Mouse (Mus musculus) hindbrain, embryonic 11.5 days (tissue): ENCODE measurements at regions not wholly inside any gene's neighbourhood (a gene's known extent, or its start where the extent isn't known, plus 50 kb on each side); places are given as distances from the start of the nearest gene placed in this dataset.

Experiments used
- ATAC-seq: fragments of 200-750 bp; cut with Nextera tagmentation; 2 replicates; pipeline ENCODE4 v1.8.0; 2017; ENCODE audit warnings: mild to moderate bottlenecking, moderate TSS enrichment, moderate library complexity; ENCODE audit not compliant: low FRiP score
- DNase-seq: peaks from one replicate; pipeline ENCODE4 v3.0.0-alpha.2; 2015; ENCODE audit warnings: low spot score
- H3K27ac ChIP-seq: fragments of 300-500 bp; sonication (generic); 2 replicates; pipeline ENCODE4 v1.5.1; 2014; ENCODE audit warnings: mild to moderate bottlenecking, low read depth, low read length
- H3K27me3 ChIP-seq: fragments of 300-500 bp; sonication (generic); 2 replicates; pipeline ENCODE4 v1.6.1; 2014; ENCODE audit warnings: mild to moderate bottlenecking, low read length, moderate library complexity, mixed read lengths; ENCODE audit not compliant: control insufficient read depth, insufficient read depth
- H3K36me3 ChIP-seq: fragments of 300-500 bp; sonication (generic); 2 replicates; pipeline ENCODE4 v1.6.1; 2014; ENCODE audit warnings: mild to moderate bottlenecking, low read length, moderate library complexity, mixed read lengths; ENCODE audit not compliant: control insufficient read depth, insufficient read depth
- H3K4me1 ChIP-seq: fragments of 300-500 bp; sonication (generic); replicated peaks from 2 replicates; pipeline ENCODE4 v1.6.1; 2014; ENCODE audit warnings: low read length, mixed read lengths; ENCODE audit not compliant: control insufficient read depth, insufficient read depth
- H3K4me2 ChIP-seq: fragments of 300-500 bp; sonication (generic); replicated peaks from 2 replicates; pipeline ENCODE4 v1.6.1; 2014; ENCODE audit warnings: mild to moderate bottlenecking, low read depth, low read length
- H3K4me3 ChIP-seq: fragments of 300-500 bp; sonication (generic); 2 replicates; pipeline ENCODE4 v1.5.1; 2014; ENCODE audit warnings: low read depth, low read length
- H3K9ac ChIP-seq: fragments of 300-500 bp; sonication (generic); 2 replicates; pipeline ENCODE4 v1.6.1; 2014; ENCODE audit warnings: low read depth, low read length
- H3K9me3 ChIP-seq: fragments of 300-500 bp; sonication (generic); 2 replicates; pipeline ENCODE4 v1.6.1; 2016; ENCODE audit warnings: low read length; ENCODE audit not compliant: control insufficient read depth
- WGBS: fragments of 180-500 bp; shearing (Covaris S2); extraction: QIAGEN DNeasy Blood & Tissue Kit; methylation state at CpG from one replicate; pipeline ENCODE4 v1.1.7; 2014; 5-methylcytosine and 5-hydroxymethylcytosine counted together

DNA sequence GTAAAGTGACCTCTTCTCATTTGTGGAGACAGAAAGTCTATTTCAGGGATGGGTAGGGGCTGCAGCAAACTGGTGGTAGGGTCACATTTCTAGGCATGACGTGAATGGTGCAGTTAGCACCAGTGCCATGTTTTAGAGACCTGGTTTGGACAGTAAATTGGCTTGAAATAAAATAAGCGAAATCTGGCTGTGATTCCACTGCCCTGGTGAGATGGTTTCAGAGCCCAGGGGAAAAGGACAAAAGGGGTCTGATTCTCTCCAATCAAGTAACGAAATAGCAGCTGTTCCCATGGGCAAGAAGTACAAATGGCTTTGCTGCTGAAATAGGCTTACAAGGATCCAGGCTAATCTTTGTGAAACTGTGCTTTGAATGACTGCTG is 350.5 kb upstream of the Id4 start:
- H3K9me3 ChIP-seq: no peaks in the 10 kb centered on the region
- no peaks in the 10 kb centered on the region for H3K27me3 ChIP-seq
- H3K36me3 ChIP-seq: no peaks in the 10 kb centered on the region
- 77% methylated on average over 3 of the region's 3 CpGs for WGBS
- no peak overlapping the region for H3K9ac ChIP-seq
- no peaks in the 10 kb centered on the region for H3K4me1 ChIP-seq
- DNase-seq (no peak), ATAC-seq (no peak)
- H3K4me2 ChIP-seq: no peak overlapping the region
- H3K4me3 ChIP-seq: no peak overlapping the region
- H3K27ac ChIP-seq: no peak overlapping the region

DNA sequence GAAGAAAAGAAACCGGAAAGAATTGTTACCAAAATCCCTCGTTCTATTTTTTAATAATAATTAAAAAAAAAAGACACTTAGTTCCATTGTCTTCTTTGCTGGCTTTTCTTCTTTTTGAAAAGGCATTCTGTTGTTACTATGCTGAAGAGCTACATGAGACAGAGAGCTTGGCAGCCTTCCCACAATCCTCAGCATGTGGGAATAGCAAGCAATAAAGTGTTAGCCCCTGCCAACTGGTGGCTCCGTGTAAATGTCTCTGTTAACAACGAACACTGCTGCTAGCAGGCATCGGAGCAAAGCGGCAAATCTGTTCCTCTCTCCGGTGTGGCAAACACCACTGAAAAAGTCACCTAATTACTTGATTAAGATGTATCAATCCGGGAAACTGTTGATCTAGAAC is 344.6 kb upstream of the Id4 start:
- Histone ChIP-seq H3K9me3 (no peaks in the 10 kb centered on the region), H3K4me1 (no peaks in the 10 kb centered on the region), H3K36me3 (no peaks in the 10 kb centered on the region), H3K27ac (no peak overlapping the region), H3K27me3 (no peaks in the 10 kb centered on the region), H3K9ac (no peak overlapping the region), H3K4me2 (no peak overlapping the region), H3K4me3 (no peak overlapping the region)
- no peak for ATAC-seq
- DNase-seq: no peak
- 93% methylated on average over 8 of the region's 8 CpGs for WGBS

DNA sequence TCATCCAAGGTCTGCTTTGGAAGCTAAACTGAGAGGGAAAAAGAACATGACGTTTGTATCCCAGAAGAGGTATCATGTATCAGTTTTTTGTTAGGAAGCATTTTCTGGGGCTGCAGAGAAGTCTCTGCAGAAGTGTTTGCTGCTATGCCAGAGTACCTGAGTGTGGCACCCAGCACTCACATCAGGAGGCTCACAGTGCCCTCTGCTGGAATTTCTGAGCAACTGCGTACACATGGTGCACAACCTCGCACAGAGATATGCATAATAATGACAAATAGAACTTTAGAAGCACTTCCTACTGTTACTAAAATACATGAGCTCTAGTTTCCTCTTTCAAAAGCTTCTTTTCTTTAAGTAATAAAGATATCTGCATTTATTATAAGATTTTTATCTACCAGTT is 343.7 kb upstream of the Id4 start:
- H3K27ac ChIP-seq: no peak overlapping the region
- no peaks in the 10 kb centered on the region for H3K27me3 ChIP-seq
- H3K4me1 ChIP-seq: no peaks in the 10 kb centered on the region
- H3K9me3 ChIP-seq: no peaks in the 10 kb centered on the region
- H3K4me3 ChIP-seq: no peak overlapping the region
- H3K9ac ChIP-seq: no peak overlapping the region
- DNase-seq: no peak
- 95% methylated on average over 3 of the region's 3 CpGs for WGBS
- no peak for ATAC-seq
- no peak overlapping the region for H3K4me2 ChIP-seq
- H3K36me3 ChIP-seq: no peaks in the 10 kb centered on the region

DNA sequence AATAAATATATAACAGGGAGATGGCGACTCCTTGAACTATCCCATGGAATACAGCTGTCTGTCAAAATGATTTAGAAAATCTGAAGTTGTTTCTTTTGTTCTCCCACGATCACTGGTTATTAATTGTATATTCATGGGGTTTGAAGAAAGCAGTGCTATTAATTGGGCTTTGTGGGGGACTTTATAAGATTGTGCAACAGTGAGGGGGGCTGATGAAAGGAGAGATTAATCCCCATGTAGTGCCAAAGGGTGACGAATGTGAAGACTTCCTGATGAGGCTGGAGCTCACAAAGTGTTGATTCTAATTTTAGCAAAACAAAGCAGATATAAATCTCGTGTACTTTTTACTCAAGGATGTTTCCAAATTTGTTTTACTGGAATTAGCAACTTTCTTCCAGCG is 340.0 kb upstream of the Id4 start:
- Histone ChIP-seq H3K9me3 (no peaks in the 10 kb centered on the region), H3K27me3 (no peaks in the 10 kb centered on the region), H3K4me3 (no peak overlapping the region), H3K4me2 (no peak overlapping the region), H3K36me3 (no peaks in the 10 kb centered on the region), H3K9ac (no peak overlapping the region), H3K27ac (no peak overlapping the region), H3K4me1 (no peaks in the 10 kb centered on the region)
- ATAC-seq (no peak), DNase-seq (no peak)
- 73% methylated on average over 5 of the region's 5 CpGs for WGBS

DNA sequence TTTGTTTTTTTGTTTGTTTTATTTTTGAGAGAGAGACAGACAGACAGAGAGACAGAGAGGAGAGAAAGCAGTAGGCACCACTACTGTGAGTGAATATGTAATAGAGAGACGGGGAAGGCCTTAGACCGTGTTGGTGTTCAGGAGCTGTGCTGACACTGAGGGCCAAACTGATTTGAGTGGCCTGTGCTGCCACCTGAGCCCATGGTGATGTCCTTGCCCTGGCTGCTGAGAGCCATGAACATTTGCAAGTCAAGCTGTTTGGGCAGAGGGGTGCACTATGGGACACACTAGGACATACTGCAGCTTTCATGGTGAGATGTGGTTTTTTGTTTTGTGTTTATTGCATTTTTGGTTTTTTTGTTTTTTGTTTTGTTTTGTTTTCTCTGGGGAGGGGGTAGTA is 320.3 kb upstream of the Id4 start:
- Histone ChIP-seq H3K4me3 (no peak overlapping the region), H3K27me3 (no peaks in the 10 kb centered on the region), H3K36me3 (no peaks in the 10 kb centered on the region), H3K4me2 (no peak overlapping the region), H3K4me1 (no peaks in the 10 kb centered on the region), H3K27ac (no peak overlapping the region), H3K9me3 (no peaks in the 10 kb centered on the region), H3K9ac (no peak overlapping the region)
- WGBS: 78% methylated on average over 2 of the region's 2 CpGs
- ATAC-seq: no peak
- no peak for DNase-seq

DNA sequence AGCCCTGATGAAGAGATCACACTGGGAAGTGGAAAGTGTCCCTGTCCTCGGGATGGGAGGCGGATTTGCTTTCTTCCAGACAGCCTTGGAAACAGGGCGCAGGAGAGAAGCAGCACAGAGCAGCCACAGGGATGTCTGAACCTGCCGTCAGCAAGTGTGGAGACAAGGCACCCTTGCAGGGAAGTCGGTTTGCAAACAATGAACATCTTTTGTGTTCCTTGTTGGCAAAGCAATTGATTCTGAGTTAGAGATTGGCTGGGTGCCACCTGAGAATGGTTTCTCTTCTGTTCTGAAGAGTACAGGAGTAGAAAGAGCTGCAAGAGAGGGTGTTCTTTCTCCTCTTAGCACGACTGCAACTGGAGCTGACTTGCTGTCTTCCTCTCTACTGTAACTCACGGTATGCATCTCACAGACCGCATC is 318.6 kb upstream of the Id4 start:
- Histone ChIP-seq H3K36me3 (no peaks in the 10 kb centered on the region), H3K27ac (peak overlapping the region; percentile 24; the same call in 1 of the 2 replicates)
- 11% methylated on average over 8 of the region's 8 CpGs for WGBS

DNA sequence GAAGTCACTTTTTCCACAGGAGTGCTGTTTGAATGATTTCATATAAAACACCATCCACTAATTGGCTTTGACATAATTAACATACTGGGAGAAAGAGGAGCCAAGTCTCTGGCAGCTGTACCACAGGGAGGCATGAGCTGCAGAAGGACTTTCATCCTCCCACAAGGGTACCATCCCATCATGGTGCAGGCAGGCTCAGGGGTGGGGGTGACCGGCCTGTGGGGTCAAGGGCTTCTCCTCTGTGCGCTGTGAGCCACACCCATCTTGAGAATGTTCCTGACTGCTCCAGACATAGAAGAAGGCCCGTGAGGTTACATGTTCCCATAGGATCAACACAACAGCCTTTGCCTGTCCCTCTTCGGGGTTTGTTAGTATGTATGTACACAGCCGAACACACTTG is 317.4 kb upstream of the Id4 start:
- Histone ChIP-seq H3K27ac (no peak overlapping the region), H3K4me2 (no peak overlapping the region), H3K27me3 (no peaks in the 10 kb centered on the region), H3K4me3 (no peak overlapping the region), H3K4me1 (no peaks in the 10 kb centered on the region), H3K9me3 (no peaks in the 10 kb centered on the region), H3K9ac (no peak overlapping the region), H3K36me3 (no peaks in the 10 kb centered on the region)
- no peak for DNase-seq
- no peak for ATAC-seq
- WGBS: 87% methylated on average over 5 of the region's 5 CpGs

More for the DNA sequence above, 318.6 kb upstream of the Id4 start:
- Histone ChIP-seq H3K4me2 (peak overlapping the region; percentile 35; the same call in 1 of the 2 replicates), H3K9me3 (no peaks in the 10 kb centered on the region), H3K27me3 (no peaks in the 10 kb centered on the region), H3K4me1 (no peaks in the 10 kb centered on the region), H3K4me3 (no peak overlapping the region), H3K9ac (peak overlapping the region; percentile 4; the same call in 1 of the 2 replicates)
- no peak for ATAC-seq
- DNase-seq: peak; percentile 61

DNA sequence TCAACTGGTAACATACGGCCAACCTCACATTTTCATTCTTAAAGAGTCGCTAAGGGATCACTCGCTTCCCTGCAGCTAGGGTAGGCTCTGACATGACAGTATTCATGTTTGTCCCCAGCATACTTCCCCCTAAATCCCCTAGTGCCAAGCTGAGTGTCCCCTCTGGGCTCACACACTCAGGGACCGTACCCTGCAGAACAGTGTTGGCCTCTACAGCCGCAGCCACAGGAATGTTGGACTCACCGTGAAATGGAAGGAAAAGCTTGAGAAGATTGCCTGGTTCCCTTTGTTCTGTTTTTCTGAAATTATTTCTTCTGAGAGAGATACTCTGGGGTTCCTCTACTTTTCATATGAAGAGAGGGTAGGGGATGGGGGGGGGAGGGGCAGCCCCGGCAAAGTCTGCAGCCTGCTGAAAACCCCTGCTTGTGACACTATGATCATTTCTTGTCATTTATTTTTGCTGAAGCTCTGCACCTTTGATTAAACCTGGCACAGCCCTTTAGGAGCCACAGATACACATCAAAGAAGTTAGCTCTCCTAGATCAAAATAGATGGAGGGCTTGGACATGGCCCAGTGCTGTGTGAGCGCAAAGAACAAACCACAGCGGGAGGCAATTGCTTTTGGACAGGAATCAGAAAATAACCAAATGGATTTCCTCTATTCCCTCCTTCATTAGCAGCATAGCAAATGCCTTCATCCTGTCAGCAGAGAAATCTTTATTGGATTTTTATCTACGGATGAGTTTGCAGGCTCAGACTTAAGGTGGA is 312.7 kb upstream of the Id4 start:
- 83% methylated on average over 10 of the region's 10 CpGs for WGBS
- no peaks in the 10 kb centered on the region for H3K36me3 ChIP-seq
- no peak overlapping the region for H3K27ac ChIP-seq
- no peaks in the 10 kb centered on the region for H3K9me3 ChIP-seq
- no peaks in the 10 kb centered on the region for H3K27me3 ChIP-seq
- H3K4me1 ChIP-seq: no peaks in the 10 kb centered on the region
- no peak overlapping the region for H3K4me2 ChIP-seq
- DNase-seq: no peak
- H3K4me3 ChIP-seq: no peak overlapping the region
- ATAC-seq: no peak
- H3K9ac ChIP-seq: no peak overlapping the region

DNA sequence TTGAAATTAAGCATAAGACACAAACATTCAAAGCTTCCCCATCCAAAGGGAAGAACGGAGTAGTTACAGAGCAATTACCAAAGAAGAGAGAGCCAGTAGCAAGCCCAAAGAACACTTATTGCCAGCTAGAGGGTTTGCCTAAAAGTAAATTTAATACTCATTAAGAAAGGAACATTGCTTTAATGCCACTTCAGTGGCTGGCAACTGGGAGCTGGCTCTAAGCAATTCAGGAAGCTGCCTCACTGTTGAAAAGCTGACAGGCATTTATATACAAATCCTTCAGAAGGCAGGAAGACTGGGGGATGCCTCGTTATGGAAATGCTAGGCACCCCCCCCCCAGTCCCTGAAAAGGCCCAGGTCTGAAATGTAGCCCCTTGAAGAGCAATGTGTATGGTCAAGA is 310.6 kb upstream of the Id4 start:
- Histone ChIP-seq H3K9ac (no peak overlapping the region), H3K27ac (no peak overlapping the region), H3K9me3 (no peaks in the 10 kb centered on the region), H3K4me1 (no peaks in the 10 kb centered on the region), H3K4me2 (no peak overlapping the region), H3K4me3 (no peak overlapping the region), H3K27me3 (no peaks in the 10 kb centered on the region), H3K36me3 (no peaks in the 10 kb centered on the region)
- ATAC-seq (no peak), DNase-seq (no peak)
- WGBS: 55% methylated on average over 2 of the region's 2 CpGs
